Mouse (Mus musculus) G1E (cell line): Measurements from ENCODE around the gene Pou6f2. TPM values are rescaled to one million over a fixed set of nuclear protein-coding genes. Genes with fewer than 3 reads are reported as not detected.

Experiments
- ATAC-seq: 2 replicates; pipeline ENCODE4 v1.8.0; 2016; ENCODE audit warnings: mild to moderate bottlenecking; ENCODE audit not compliant: insufficient number of reproducible peaks, poor library complexity, low FRiP score, severe bottlenecking; ENCODE audit errors: extremely low read depth
- DNase-seq: peaks from one replicate; pipeline ENCODE4 v3.0.0; 2012; ENCODE audit warnings: low spot score
- H3K27me3 ChIP-seq: 2 replicates; pipeline ENCODE4 v1.6.1; 2012; ENCODE audit warnings: mild to moderate bottlenecking, low read length, inconsistent platforms; ENCODE audit not compliant: insufficient read depth
- H3K36me3 ChIP-seq: replicated peaks from 2 replicates; pipeline ENCODE3; 2012; ENCODE audit warnings: mild to moderate bottlenecking, inconsistent platforms
- H3K4me1 ChIP-seq: 2 replicates; pipeline ENCODE4 v1.6.1; 2012; ENCODE audit warnings: low read depth, low read length, inconsistent platforms, mixed read lengths; ENCODE audit not compliant: insufficient read depth
- H3K4me3 ChIP-seq: 2 replicates; pipeline ENCODE4 v1.5.1; 2012; ENCODE audit warnings: low read depth, mild to moderate bottlenecking, inconsistent platforms, low read length, moderate library complexity, mixed read lengths
- H3K9me3 ChIP-seq: replicated peaks from 2 replicates; pipeline ENCODE4 v1.6.1; 2012; ENCODE audit warnings: inconsistent platforms
- CTCF ChIP-seq: IDR thresholded peaks from 2 replicates; pipeline ENCODE4 v1.5.1; 2012; ENCODE audit warnings: low read depth, low read length, inconsistent platforms, mixed read lengths
- GATA1 ChIP-seq: IDR thresholded peaks from 2 replicates; pipeline ENCODE4 v1.6.1; 2012; ENCODE audit warnings: borderline replicate concordance, low read length, inconsistent platforms, mixed read lengths
- GATA2 ChIP-seq: IDR thresholded peaks from 2 replicates; pipeline ENCODE4 v1.6.1; 2012; ENCODE audit warnings: low read depth, low read length, inconsistent platforms, borderline replicate concordance
- POLR2AphosphoS5 ChIP-seq: IDR thresholded peaks from 2 replicates; pipeline ENCODE4 v1.6.1; 2012; ENCODE audit warnings: low read depth, low read length, inconsistent platforms; ENCODE audit not compliant: insufficient replicate concordance
- TAL1 ChIP-seq: conservative IDR thresholded peaks from 2 replicates; pipeline ENCODE4 v1.6.1; 2012; ENCODE audit warnings: low read depth, low read length, inconsistent platforms, mixed read lengths
- polyA plus RNA-seq: library from polyadenylated mRNA; stranded (reverse); fragments of >175 nt; gene quantifications from 2 replicates; pipeline ENCODE4 v1.2.3, GENCODE M21; 2012
- total RNA-seq, 2 experiments: library from RNA; stranded (forward) in 1 of 2; stranded (reverse) in 1 of 2; fragments of 200-1000 nt in 1 of 2; fragments of >200 nt in 1 of 2; fragmentation: Nextera tagmentation in 1 of 2; gene quantifications; 2 replicates each; pipeline ENCODE4 v1.2.3; 2014 to 2017

Pou6f2 gene
- total and polyA plus RNA-seq, 3 experiments = 0.05 TPM; not detected in 2

GRCm38 (mm10) chr13:18133193-18133592 is 264.3 kb downstream of the Pou6f2 start:
- Histone ChIP-seq H3K4me3 (no peak overlapping the region), H3K4me1 (no peaks in the 10 kb centered on the region)
- no peak for TF ChIP-seq POLR2AphosphoS5
- no peak for TF ChIP-seq CTCF
- no peak for TF ChIP-seq TAL1

DNA sequence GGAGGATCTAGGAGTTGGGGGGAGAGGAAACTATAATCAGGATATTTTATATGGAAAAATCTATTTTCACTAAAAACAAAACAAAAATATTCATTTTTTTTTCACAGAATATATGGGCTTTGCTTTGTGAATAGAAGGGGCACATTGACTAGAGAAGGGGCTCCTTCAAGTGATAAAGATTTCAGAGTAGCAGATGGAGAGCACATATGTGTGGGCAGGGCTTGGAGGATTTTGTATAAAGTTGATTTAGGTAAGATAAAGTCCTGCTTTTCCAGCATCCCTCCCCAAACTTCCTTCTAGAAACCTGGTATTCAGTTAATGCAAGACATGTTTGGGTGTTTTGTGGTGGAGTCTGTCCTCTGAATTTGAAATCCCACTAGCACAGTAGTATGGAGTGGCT is 266.2 kb downstream of the Pou6f2 start:
- no peaks in the 10 kb centered on the region for H3K27me3 ChIP-seq
- TF ChIP-seq POLR2AphosphoS5 (no peak), CTCF (no peak), GATA2 (no peak), GATA1 (no peak), TAL1 (no peak)
- H3K4me1 ChIP-seq = no peaks in the 10 kb centered on the region
- no peaks in the 10 kb centered on the region for H3K36me3 ChIP-seq
- no peaks in the 10 kb centered on the region for H3K9me3 ChIP-seq
- H3K4me3 ChIP-seq = no peak overlapping the region
- no peak for DNase-seq
- ATAC-seq = no peak

More at GRCm38 (mm10) chr13:18133193-18133592, 264.3 kb downstream of the Pou6f2 start:
- DNase-seq = no peak
- no peaks in the 10 kb centered on the region for H3K27me3 ChIP-seq
- H3K9me3 ChIP-seq = no peaks in the 10 kb centered on the region
- ATAC-seq = no peak
- H3K36me3 ChIP-seq = no peaks in the 10 kb centered on the region

- Histone ChIP-seq H3K27me3 (peaks cover 8% of the 10 kb centered on the region), H3K36me3 (no peaks in the 10 kb centered on the region), H3K9me3 (no peaks in the 10 kb centered on the region), H3K4me1 (no peaks in the 10 kb centered on the region), H3K4me3 (no peak overlapping the region)
- DNase-seq = no peak
- no peak for TF ChIP-seq TAL1
- no peak for TF ChIP-seq CTCF
- no peak for TF ChIP-seq POLR2AphosphoS5
- no peak for TF ChIP-seq GATA1
- TF ChIP-seq GATA2 = no peak
- ATAC-seq = no peak
These were observed 267.8 kb downstream of the Pou6f2 start for GRCm38 (mm10) chr13:18129697-18130096.

DNA sequence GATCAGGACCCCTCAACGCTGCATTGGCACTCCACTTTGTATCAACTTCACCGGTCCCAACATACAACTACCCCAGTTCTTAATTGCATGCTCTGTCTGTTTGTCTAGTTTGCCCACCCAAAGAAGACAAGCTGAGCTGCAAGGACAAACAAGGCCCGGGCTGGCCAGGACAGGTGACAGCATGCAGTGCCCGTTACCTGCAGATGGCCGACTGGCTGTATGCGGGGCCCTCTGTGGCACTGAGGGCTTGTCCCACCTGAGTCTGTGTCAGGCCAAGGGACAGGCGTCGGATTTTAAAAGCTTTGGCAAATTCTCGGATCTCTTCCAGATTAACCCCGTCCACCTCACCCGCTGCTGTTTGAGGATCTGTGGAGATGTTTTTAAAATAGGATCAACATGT is 268.7 kb downstream of the Pou6f2 start:
- DNase-seq = no peak
- no peak for TF ChIP-seq GATA1
- no peak for TF ChIP-seq TAL1
- TF ChIP-seq GATA2 = no peak
- H3K4me3 ChIP-seq = no peak overlapping the region

GRCm38 (mm10) chr13:18128053-18128452 is 269.4 kb downstream of the Pou6f2 start:
- DNase-seq (no peak), ATAC-seq (no peak)
- TF ChIP-seq GATA1 (no peak), POLR2AphosphoS5 (no peak), CTCF (no peak), GATA2 (no peak), TAL1 (no peak)
- Histone ChIP-seq H3K36me3 (no peaks in the 10 kb centered on the region), H3K4me1 (no peaks in the 10 kb centered on the region), H3K27me3 (peaks cover 8% of the 10 kb centered on the region), H3K9me3 (no peaks in the 10 kb centered on the region), H3K4me3 (no peak overlapping the region)

More for the DNA sequence above, 268.7 kb downstream of the Pou6f2 start:
- Histone ChIP-seq H3K4me1 (no peaks in the 10 kb centered on the region), H3K36me3 (no peaks in the 10 kb centered on the region), H3K27me3 (peaks cover 8% of the 10 kb centered on the region), H3K9me3 (no peaks in the 10 kb centered on the region)
- ATAC-seq = no peak

DNA sequence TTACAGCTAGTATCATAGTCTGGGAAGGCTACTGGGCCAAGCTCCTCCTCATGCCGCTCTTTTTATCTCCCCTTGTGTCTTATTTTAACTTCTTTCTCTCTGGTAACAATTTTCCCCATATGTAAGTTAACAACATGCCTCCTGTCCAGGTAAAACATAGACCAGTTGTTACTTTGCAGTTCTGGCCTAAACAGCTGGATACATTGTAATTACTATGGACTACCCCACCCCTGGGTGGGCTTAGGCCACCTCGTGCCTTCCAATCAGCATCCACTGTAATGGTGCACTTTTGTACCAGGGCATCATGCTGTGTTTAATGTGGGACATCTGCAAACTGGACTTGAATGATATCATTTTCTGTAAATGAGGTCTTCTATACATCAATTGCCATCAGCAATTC is 271.4 kb downstream of the Pou6f2 start:
- ATAC-seq (no peak), DNase-seq (no peak)
- TF ChIP-seq POLR2AphosphoS5 = no peak
- no peak for TF ChIP-seq CTCF
- no peak for TF ChIP-seq GATA2
- Histone ChIP-seq H3K9me3 (no peaks in the 10 kb centered on the region), H3K4me1 (no peaks in the 10 kb centered on the region), H3K36me3 (no peaks in the 10 kb centered on the region), H3K27me3 (peaks cover 8% of the 10 kb centered on the region), H3K4me3 (no peak overlapping the region)

GRCm38 (mm10) chr13:18125226-18126000 is 272.1 kb downstream of the Pou6f2 start:
- DNase-seq (no peak), ATAC-seq (no peak)

More at GRCm38 (mm10) chr13:18125226-18126000, 272.1 kb downstream of the Pou6f2 start:
- no peaks in the 10 kb centered on the region for H3K9me3 ChIP-seq
- H3K4me1 ChIP-seq = no peaks in the 10 kb centered on the region
- TF ChIP-seq TAL1 (no peak), GATA1 (no peak), POLR2AphosphoS5 (no peak), CTCF (no peak), GATA2 (no peak)
- H3K4me3 ChIP-seq = no peak overlapping the region
- no peaks in the 10 kb centered on the region for H3K36me3 ChIP-seq
- peaks cover 8% of the 10 kb centered on the region for H3K27me3 ChIP-seq
